Mouse (Mus musculus) kidney, postnatal 14 days (tissue): ENCODE data around the gene Zzz3.

Experiments
- DNase-seq: peaks from one replicate; pipeline ENCODE4 v3.0.0; 2022; ENCODE audit warnings: mixed read lengths

Gene Zzz3

GRCm38 (mm10) chr3:152498968-152499696 is 103.9 kb downstream of the Zzz3 start:
- DNase-seq: no peak

GRCm38 (mm10) chr3:152507900-152508299 is 112.6 kb downstream of the Zzz3 start:
- no peak for DNase-seq

GRCm38 (mm10) chr3:152508419-152508993 is 113.2 kb downstream of the Zzz3 start:
- no peak for DNase-seq

GRCm38 (mm10) chr3:152509268-152509667 is 114.0 kb downstream of the Zzz3 start:
- no peak for DNase-seq
